Mouse (Mus musculus) spleen, postnatal 4 days (tissue): ENCODE results near the gene Rps19.
"Not testable (repeated sequence)": the region's sequence is repeated elsewhere in the genome, so short reads cannot be mapped to it uniquely, and the experiment has no call there.

ENCODE experiments used
- DNase-seq, 2 experiments: peaks; one replicate each; pipeline ENCODE4 v3.0.0; 2022; ENCODE audit warnings: low spot score in 2 of 2

The Rps19 gene

GRCm38 (mm10) chr7:24883896-24884692, at the start of gene Rps19:
Gene Rps19, plus strand, starts transcription at chr7:24884371.
- DNase-seq: peak; percentile 98 to 99

- DNase-seq: peak in 1 of 2 experiments; percentile 41
These were observed 45.3 kb upstream of the Rps19 start for GRCm38 (mm10) chr7:24838732-24839409.

- DNase-seq: no peak
These were observed 44.8 kb upstream of the Rps19 start for GRCm38 (mm10) chr7:24839410-24839808.

- no peak for DNase-seq
These were observed 43.8 kb upstream of the Rps19 start for GRCm38 (mm10) chr7:24840331-24840730.

GRCm38 (mm10) chr7:24841009-24841408, 43.2 kb upstream of the Rps19 start:
- DNase-seq: no peak

- no peak for DNase-seq
These were observed 40.0 kb upstream of the Rps19 start for GRCm38 (mm10) chr7:24844144-24844543.

- no peak for DNase-seq
These were observed 39.0 kb upstream of the Rps19 start for GRCm38 (mm10) chr7:24845181-24845580.

GRCm38 (mm10) chr7:24845713-24846112, 38.5 kb upstream of the Rps19 start:
- no peak for DNase-seq

GRCm38 (mm10) chr7:24846576-24846975, 37.6 kb upstream of the Rps19 start:
- DNase-seq: not testable (repeated sequence)

GRCm38 (mm10) chr7:24850162-24850561, 34.0 kb upstream of the Rps19 start:
- DNase-seq: no peak

- no peak for DNase-seq
These were observed 33.3 kb upstream of the Rps19 start for GRCm38 (mm10) chr7:24850899-24851303.

- no peak for DNase-seq
These were observed 32.4 kb upstream of the Rps19 start for GRCm38 (mm10) chr7:24851596-24852325.

GRCm38 (mm10) chr7:24852557-24853232, 31.5 kb upstream of the Rps19 start:
- DNase-seq: peak; percentile 74 to 76

GRCm38 (mm10) chr7:24853233-24853563, 31.0 kb upstream of the Rps19 start:
- no peak for DNase-seq

- no peak for DNase-seq
These were observed 30.5 kb upstream of the Rps19 start for GRCm38 (mm10) chr7:24853695-24854094.

- no peak for DNase-seq
These were observed 27.6 kb upstream of the Rps19 start for GRCm38 (mm10) chr7:24856460-24857120.

- DNase-seq: peak in 1 of 2 experiments; percentile 60
These were observed 24.9 kb upstream of the Rps19 start for GRCm38 (mm10) chr7:24859234-24859633.

- DNase-seq: no peak
These were observed 22.3 kb upstream of the Rps19 start, which contains the start of gene Gm9844 for GRCm38 (mm10) chr7:24861913-24862312. Gene Gm9844, plus strand, starts transcription at chr7:24862213.

- no peak for DNase-seq
These were observed 21.3 kb upstream of the Rps19 start for GRCm38 (mm10) chr7:24862853-24863252.

- no peak for DNase-seq
These were observed 20.0 kb upstream of the Rps19 start for GRCm38 (mm10) chr7:24864156-24864555.

- DNase-seq: no peak
These were observed 15.1 kb upstream of the Rps19 start for GRCm38 (mm10) chr7:24869080-24869479.
